Mouse (Mus musculus) neural tube, embryonic 10.5 days (tissue): ENCODE measurements around the gene Ferd3l.

Experiments used
- DNase-seq: peaks from one replicate; pipeline ENCODE4 v3.0.0-alpha.2; 2017; ENCODE audit warnings: low spot score; ENCODE audit errors: extremely low spot score

Ferd3l gene

GRCm38 (mm10) chr12:33964427-33964826 is 36.2 kb downstream of the Ferd3l start:
- peak; percentile 44 for DNase-seq

GRCm38 (mm10) chr12:33965661-33966360 is 37.6 kb downstream of the Ferd3l start:
- DNase-seq = peak; percentile 28

- peak; percentile 73 for DNase-seq
Measured at GRCm38 (mm10) chr12:33966490-33967415, 38.5 kb downstream of the Ferd3l start.

GRCm38 (mm10) chr12:33967514-33967913 is 39.3 kb downstream of the Ferd3l start:
- DNase-seq = peak; percentile 76

- DNase-seq = peak; percentile 60
Measured at GRCm38 (mm10) chr12:33968041-33968897, 40.0 kb downstream of the Ferd3l start.

GRCm38 (mm10) chr12:33968898-33969178 is 40.6 kb downstream of the Ferd3l start:
- peak; percentile 39 for DNase-seq
